Mouse (Mus musculus): Measurements from ENCODE around the gene Hcrtr1. TPM values are rescaled to one million over a fixed set of nuclear protein-coding genes. Genes with fewer than 3 reads are reported as not detected.

Hcrtr1 gene
- total RNA-seq, 2 experiments from 2014 or later = 1.2 to 1.8 TPM

Other genes with a start within 250 kb of the Hcrtr1 start
- under 1 TPM; 0.62 to 0.64 TPM for gene Spocd1, start 210.1 kb downstream of the Hcrtr1 start, total RNA-seq (2021)
- 10 to 100 TPM; 41.2 to 43.1 TPM for gene Adgrb2, start 154.5 kb downstream of the Hcrtr1 start, total RNA-seq (2021)
- 10 to 100 TPM; 62.1 to 69.1 TPM for gene Col16a1, start 91.5 kb downstream of the Hcrtr1 start, total RNA-seq (2021)
- gene Pef1, start 36.8 kb downstream of the Hcrtr1 start, total RNA-seq (2021) = 10 to 100 TPM; 63.6 to 65.1 TPM
- gene Tinagl1, start 35.8 kb upstream of the Hcrtr1 start, total RNA-seq (2021) = 10 to 100 TPM; 70.0 to 74.0 TPM
- gene Gm853, start 83.0 kb upstream of the Hcrtr1 start, total RNA-seq (2021) = not detected
- 1 to 10 TPM; 2.5 to 4.2 TPM for gene Serinc2, start 139.8 kb upstream of the Hcrtr1 start, total RNA-seq (2021)
- gene Fabp3, start 169.2 kb upstream of the Hcrtr1 start, total RNA-seq (2021) = 10 to 100 TPM; 27.0 to 37.9 TPM
- gene Gm10570, start 169.3 kb upstream of the Hcrtr1 start, total RNA-seq (2021) = not detected
- gene Zcchc17, start 220.6 kb upstream of the Hcrtr1 start, total RNA-seq (2021) = 10 to 100 TPM; 32.3 to 34.9 TPM
- gene Snrnp40, start 220.8 kb upstream of the Hcrtr1 start, total RNA-seq (2021) = 10 to 100 TPM; 56.5 to 61.0 TPM